Mouse (Mus musculus) stomach, postnatal 0 days (tissue): ENCODE data around the gene Magi2. TPM values are rescaled to one million over a fixed set of nuclear protein-coding genes. Genes with fewer than 3 reads are reported as not detected.

ENCODE experiments used
- ATAC-seq: fragments of 200-750 bp; cut with Nextera tagmentation; 2 replicates; pipeline ENCODE4 v1.8.0; 2017; ENCODE audit not compliant: low FRiP score, low TSS enrichment
- DNase-seq: peaks from one replicate; pipeline ENCODE4 v3.0.0-alpha.2; 2016; ENCODE audit warnings: low spot score
- H3K27ac ChIP-seq: fragments of 300-500 bp; sonication (generic); replicated peaks from 2 replicates; pipeline ENCODE4 v1.5.1; 2014; ENCODE audit warnings: mild to moderate bottlenecking, control low read depth
- H3K27me3 ChIP-seq: fragments of 300-500 bp; sonication (generic); 2 replicates; pipeline ENCODE4 v1.6.1; 2014; ENCODE audit warnings: low read length; ENCODE audit not compliant: control insufficient read depth, insufficient read depth
- H3K36me3 ChIP-seq: fragments of 300-500 bp; sonication (generic); 2 replicates; pipeline ENCODE4 v1.6.1; 2014; ENCODE audit warnings: low read length, mixed read lengths; ENCODE audit not compliant: control insufficient read depth, insufficient read depth
- H3K4me1 ChIP-seq: fragments of 300-500 bp; sonication (generic); replicated peaks from 2 replicates; pipeline ENCODE4 v1.6.1; 2014; ENCODE audit warnings: antibody characterized with exemption; ENCODE audit not compliant: control insufficient read depth, insufficient read depth
- H3K4me2 ChIP-seq: fragments of 300-500 bp; sonication (generic); replicated peaks from 2 replicates; pipeline ENCODE4 v1.6.1; 2014; ENCODE audit warnings: low read depth, mild to moderate bottlenecking, control low read depth, moderate library complexity
- H3K4me3 ChIP-seq: fragments of 300-500 bp; sonication (generic); 2 replicates; pipeline ENCODE4 v1.5.1; 2014; ENCODE audit warnings: low read depth, low read length, control low read depth
- H3K9ac ChIP-seq: fragments of 300-500 bp; sonication (generic); 2 replicates; pipeline ENCODE4 v1.6.1; 2014; ENCODE audit warnings: mild to moderate bottlenecking, low read length, control low read depth, mixed read lengths
- H3K9me3 ChIP-seq: fragments of 300-500 bp; sonication (generic); 2 replicates; pipeline ENCODE4 v1.6.1; 2016; ENCODE audit warnings: low read length; ENCODE audit not compliant: control insufficient read depth
- CTCF ChIP-seq: IDR thresholded peaks from 2 replicates; pipeline ENCODE4 v1.5.1; 2016; ENCODE audit warnings: antibody characterized with exemption, low read depth, mild to moderate bottlenecking, moderate library complexity
- EP300 ChIP-seq: optimal IDR thresholded peaks from 2 replicates; pipeline ENCODE3; 2016; ENCODE audit warnings: antibody characterized with exemption
- WGBS: fragments of 180-500 bp; shearing (Covaris S2); extraction: QIAGEN DNeasy Blood & Tissue Kit; methylation state at CpG from one replicate; pipeline ENCODE4 v1.1.7; 2014; 5-methylcytosine and 5-hydroxymethylcytosine counted together
- polyA plus RNA-seq: library from polyadenylated mRNA; unstranded; fragments of >200 nt; fragmentation: Nextera tagmentation; extraction: Ambion mirVana; gene quantifications from 2 replicates; pipeline ENCODE4 v1.2.1, GENCODE M21; 2015

Gene Magi2
- polyA plus RNA-seq, 1 experiment from 2014 or later, result 1.9 TPM

DNA sequence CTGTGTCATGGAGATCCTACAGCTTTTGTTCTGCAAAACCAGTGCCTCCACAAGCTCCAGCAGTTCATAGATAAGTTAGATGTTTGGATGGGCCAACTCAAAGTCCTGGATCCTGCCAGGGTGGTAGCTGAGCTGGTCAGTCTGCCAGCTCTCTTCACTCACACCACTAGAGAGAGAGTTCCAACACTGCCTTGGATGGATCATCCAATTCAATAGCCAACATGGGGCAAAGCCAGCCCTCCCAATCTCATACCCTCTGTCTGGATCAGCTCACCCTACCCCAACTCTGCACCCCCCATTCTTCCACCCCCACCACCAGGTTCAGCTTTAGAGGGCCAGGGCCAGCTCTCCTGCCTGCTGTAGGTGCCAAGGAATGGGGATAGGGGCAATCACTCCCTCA is 235.7 kb downstream of the Magi2 start:
- TF ChIP-seq CTCF (no peak), EP300 (no peak)
- no peak overlapping the region for H3K4me3 ChIP-seq
- no peak overlapping the region for H3K4me2 ChIP-seq
- no peak overlapping the region for H3K27ac ChIP-seq
- no peaks in the 10 kb centered on the region for H3K36me3 ChIP-seq
- no peak for DNase-seq
- no peaks in the 10 kb centered on the region for H3K27me3 ChIP-seq
- no peak for ATAC-seq
- H3K4me1 ChIP-seq, result no peaks in the 10 kb centered on the region
- H3K9ac ChIP-seq, result no peak overlapping the region
- H3K9me3 ChIP-seq, result no peaks in the 10 kb centered on the region

DNA sequence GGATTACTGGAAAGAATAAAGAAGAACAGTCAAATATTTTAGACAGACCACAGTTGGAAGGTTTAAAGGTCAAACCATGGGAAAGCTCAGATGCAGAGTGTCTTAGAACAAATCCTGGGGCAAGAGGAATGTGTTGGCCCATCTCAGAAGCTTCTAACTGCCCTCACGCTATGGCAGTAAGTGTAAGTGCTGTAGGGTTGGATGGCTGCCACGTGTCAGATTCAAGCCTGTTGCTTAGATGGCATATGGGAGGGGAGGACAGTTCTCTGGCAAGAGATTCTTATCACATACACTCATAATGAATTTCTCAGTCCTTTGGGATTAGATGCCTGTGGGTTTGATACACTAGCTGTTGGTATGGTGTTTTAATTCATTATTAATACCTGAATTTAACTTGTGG is 238.5 kb downstream of the Magi2 start:
- no peak for DNase-seq

DNA sequence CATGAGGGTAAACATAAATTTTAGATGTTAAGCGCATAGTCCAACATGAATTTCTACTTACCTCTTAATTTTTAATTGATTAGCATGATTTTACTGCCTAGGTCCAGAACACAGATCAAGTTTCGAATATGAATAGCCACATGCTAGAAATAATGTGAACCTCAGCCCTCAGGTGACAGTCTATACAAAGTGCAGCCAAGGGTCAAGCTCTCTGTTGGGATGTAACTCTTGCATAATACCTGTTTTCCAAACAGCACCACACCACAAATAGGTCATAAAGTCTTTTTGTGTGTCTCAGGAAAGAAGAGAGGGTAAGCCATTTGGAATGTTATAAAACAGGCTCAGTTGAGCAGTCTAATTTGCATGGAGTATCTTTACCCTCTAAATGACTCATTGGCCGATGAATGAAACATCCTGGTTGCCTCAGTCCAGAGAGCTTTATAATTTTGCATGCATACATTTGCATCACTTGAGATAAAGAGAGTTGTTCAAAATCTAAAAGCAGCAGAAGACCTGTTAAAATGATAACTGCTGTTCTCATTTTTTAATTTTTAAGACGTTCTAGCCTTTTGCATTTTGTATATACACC is 246.1 kb downstream of the Magi2 start:
- H3K4me3 ChIP-seq, result no peak overlapping the region
- DNase-seq, result no peak
- no peak overlapping the region for H3K9ac ChIP-seq
- no peaks in the 10 kb centered on the region for H3K36me3 ChIP-seq
- H3K4me1 ChIP-seq, result no peaks in the 10 kb centered on the region
- 83% methylated on average over 4 of the region's 4 CpGs for WGBS
- no peak overlapping the region for H3K4me2 ChIP-seq
- no peak for ATAC-seq
- no peaks in the 10 kb centered on the region for H3K9me3 ChIP-seq
- no peak for TF ChIP-seq CTCF
- H3K27me3 ChIP-seq, result no peaks in the 10 kb centered on the region
- H3K27ac ChIP-seq, result no peak overlapping the region

More for the DNA sequence above, 238.5 kb downstream of the Magi2 start:
- Histone ChIP-seq H3K9me3 (no peaks in the 10 kb centered on the region), H3K4me2 (no peak overlapping the region), H3K27me3 (no peaks in the 10 kb centered on the region), H3K9ac (no peak overlapping the region), H3K36me3 (no peaks in the 10 kb centered on the region), H3K4me3 (no peak overlapping the region), H3K4me1 (no peaks in the 10 kb centered on the region), H3K27ac (no peak overlapping the region)
- WGBS, result 59% methylated on average over 2 of the region's 2 CpGs
- TF ChIP-seq CTCF, result no peak
- TF ChIP-seq EP300, result no peak
- no peak for ATAC-seq

DNA sequence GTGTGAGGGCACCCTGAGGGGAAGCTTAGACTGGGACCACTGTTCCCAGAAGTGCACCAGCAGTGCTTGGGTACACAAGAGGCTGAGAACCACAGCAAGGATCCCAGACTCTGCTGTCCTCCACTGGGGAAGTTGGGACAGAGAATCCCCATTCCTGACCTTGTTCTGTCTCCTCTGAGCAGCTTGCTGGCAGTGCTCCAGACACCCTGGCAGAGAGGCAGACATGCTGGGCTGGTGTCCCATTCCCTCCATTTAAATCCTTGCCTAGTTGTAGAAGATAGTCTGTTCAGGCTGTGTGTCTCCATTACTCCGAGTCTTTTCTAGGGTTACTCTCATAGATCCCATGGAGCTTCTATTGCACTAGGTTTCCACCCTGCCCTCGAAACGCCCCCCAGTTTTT is 256.1 kb downstream of the Magi2 start:
- Histone ChIP-seq H3K9ac (no peak overlapping the region), H3K9me3 (no peaks in the 10 kb centered on the region), H3K4me3 (no peak overlapping the region), H3K4me1 (no peaks in the 10 kb centered on the region), H3K27me3 (no peaks in the 10 kb centered on the region), H3K27ac (no peak overlapping the region), H3K36me3 (no peaks in the 10 kb centered on the region), H3K4me2 (no peak overlapping the region)
- peak; percentile 12 for DNase-seq
- ATAC-seq, result no peak
- TF ChIP-seq CTCF (no peak), EP300 (no peak)
- WGBS, result 89% methylated on average over 3 of the region's 3 CpGs

DNA sequence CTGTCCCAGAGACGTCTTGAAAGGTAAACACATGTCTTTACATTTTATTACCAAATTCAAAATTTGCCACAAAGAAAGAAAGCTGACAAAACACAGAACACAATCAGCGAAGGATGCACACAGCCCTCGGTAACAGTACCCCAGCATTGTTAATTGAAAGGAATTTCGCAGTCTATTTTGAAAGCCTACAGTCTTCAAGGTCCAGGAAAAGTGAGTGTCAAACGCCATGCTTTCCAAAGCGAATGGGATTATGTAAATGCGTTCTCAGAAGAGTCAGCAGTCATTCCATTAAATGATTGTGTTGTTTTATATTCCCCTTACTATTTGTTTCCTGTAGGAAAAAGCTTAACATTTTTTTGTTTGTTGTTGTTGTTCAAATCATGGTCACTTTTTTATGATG is 261.1 kb downstream of the Magi2 start:
- 16% methylated on average over 7 of the region's 7 CpGs for WGBS

DNA sequence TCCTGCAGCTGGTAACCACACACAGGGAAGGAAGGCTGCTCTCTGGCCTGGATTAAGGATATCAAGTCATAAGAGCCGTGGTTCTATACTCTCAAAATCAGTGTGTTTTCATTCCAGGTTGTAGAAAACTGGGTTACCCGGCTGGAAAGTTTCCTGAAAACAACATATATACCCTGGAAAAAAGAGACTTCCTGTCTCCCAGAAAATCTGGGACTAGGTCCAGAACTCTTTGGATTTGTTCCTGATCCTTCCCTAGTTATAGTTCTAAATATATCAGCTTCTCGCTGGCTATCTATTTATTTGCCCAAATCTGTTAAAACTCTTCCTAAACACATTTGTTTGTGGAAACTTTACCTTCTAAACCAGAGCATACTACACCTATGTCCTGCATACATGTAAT is 274.2 kb downstream of the Magi2 start:
- Histone ChIP-seq H3K4me1 (no peaks in the 10 kb centered on the region), H3K9ac (no peak overlapping the region), H3K4me2 (no peak overlapping the region), H3K36me3 (no peaks in the 10 kb centered on the region), H3K27ac (no peak overlapping the region), H3K4me3 (no peak overlapping the region), H3K9me3 (no peaks in the 10 kb centered on the region), H3K27me3 (no peaks in the 10 kb centered on the region)
- 49% methylated on average over 3 of the region's 3 CpGs for WGBS
- DNase-seq (no peak), ATAC-seq (no peak)
- TF ChIP-seq EP300, result no peak
- no peak for TF ChIP-seq CTCF

More for the DNA sequence above, 261.1 kb downstream of the Magi2 start:
- no peaks in the 10 kb centered on the region for H3K9me3 ChIP-seq
- TF ChIP-seq CTCF, result no peak
- TF ChIP-seq EP300, result no peak
- no peaks in the 10 kb centered on the region for H3K36me3 ChIP-seq
- H3K27me3 ChIP-seq, result no peaks in the 10 kb centered on the region
- no peaks in the 10 kb centered on the region for H3K4me1 ChIP-seq
- H3K9ac ChIP-seq, result no peak overlapping the region
- ATAC-seq (no peak), DNase-seq (no peak)
- no peak overlapping the region for H3K27ac ChIP-seq
- no peak overlapping the region for H3K4me2 ChIP-seq
- no peak overlapping the region for H3K4me3 ChIP-seq
